Mouse (Mus musculus) ES-E14 (cell line): ENCODE data around the gene 4930595D18Rik. TPM values are rescaled to one million over a fixed set of nuclear protein-coding genes. Genes with fewer than 3 reads are reported as not detected.

Experiments
- DNase-seq: peaks from one replicate; pipeline ENCODE4 v3.0.0-alpha.2; 2013; ENCODE audit warnings: low read depth, low spot score
- H3K27ac ChIP-seq: 2 replicates; pipeline ENCODE4 v1.5.1; 2012; ENCODE audit warnings: low read depth, mild to moderate bottlenecking, low read length, moderate library complexity, mixed read lengths; ENCODE audit not compliant: poor library complexity, insufficient read depth, severe bottlenecking
- H3K36me3 ChIP-seq: 2 replicates; pipeline ENCODE4 v1.6.1; 2012; ENCODE audit warnings: mild to moderate bottlenecking, low read length, moderate library complexity, mixed read lengths; ENCODE audit not compliant: control insufficient read depth, poor library complexity, insufficient read depth, severe bottlenecking
- H3K4me1 ChIP-seq, 2 experiments: fragments of 150-350 bp in 1 of 2; sonication (generic) in 1 of 2; 2 replicates each; pipeline ENCODE4 v1.6.1; 2012; ENCODE audit warnings: low read length in 2 of 2, mild to moderate bottlenecking in 1 of 2, mixed read lengths in 1 of 2; ENCODE audit not compliant: control insufficient read depth in 2 of 2, insufficient read depth in 2 of 2, poor library complexity in 1 of 2
- H3K4me3 ChIP-seq, 2 experiments: fragments of 150-350 bp in 1 of 2; sonication (generic) in 1 of 2; 2 replicates each; pipeline ENCODE4 v1.5.1; 2012; ENCODE audit warnings: low read length in 2 of 2, low read depth in 1 of 2, mild to moderate bottlenecking in 1 of 2, mixed read lengths in 1 of 2; ENCODE audit not compliant: insufficient read depth in 1 of 2, poor library complexity in 1 of 2, severe bottlenecking in 1 of 2
- H3K9ac ChIP-seq: 2 replicates; pipeline ENCODE4 v1.6.1; 2012; ENCODE audit warnings: low read depth, mild to moderate bottlenecking, low read length, mixed read lengths; ENCODE audit not compliant: poor library complexity, insufficient read depth, severe bottlenecking
- H3K9me3 ChIP-seq: fragments of 150-350 bp; sonication (generic); 2 replicates; pipeline ENCODE4 v1.6.1; 2012; ENCODE audit warnings: low read depth, mild to moderate bottlenecking, low read length; ENCODE audit not compliant: control insufficient read depth, insufficient read depth
- CHD2 ChIP-seq: IDR thresholded peaks from 2 replicates; pipeline ENCODE4 v1.6.1; 2014; ENCODE audit warnings: mild to moderate bottlenecking, low read depth, low read length, inconsistent platforms
- HCFC1 ChIP-seq: IDR thresholded peaks from 2 replicates; pipeline ENCODE4 v1.6.1; 2012; ENCODE audit warnings: low read length, inconsistent platforms, borderline replicate concordance; ENCODE audit not compliant: insufficient read depth
- MAFK ChIP-seq: IDR thresholded peaks from 2 replicates; pipeline ENCODE4 v1.6.1; 2014; ENCODE audit warnings: mild to moderate bottlenecking, low read depth, low read length, inconsistent platforms; ENCODE audit not compliant: insufficient read depth
- ZC3H11A ChIP-seq: IDR thresholded peaks from 2 replicates; pipeline ENCODE4 v1.6.1; 2012; ENCODE audit warnings: low read depth, mild to moderate bottlenecking, inconsistent platforms, low read length, borderline replicate concordance
- ZNF384 ChIP-seq: IDR thresholded peaks from 2 replicates; pipeline ENCODE4 v1.6.1; 2012; ENCODE audit warnings: low read depth, low read length, inconsistent platforms
- in situ Hi-C, 2 experiments: fragments of 600-800 bp; cut with MboI; formaldehyde crosslinking; loops; one replicate each; pipeline ENCODE4 v1.15.1; 2025; ENCODE audit warnings: low sequenced_read_pairs in 2 of 2, inconsistent platforms in 1 of 2; ENCODE audit not compliant: unreplicated experiment in 2 of 2
- total RNA-seq: library from RNA; depleted of rRNA; stranded (reverse); fragments of 300-350 nt; gene quantifications from 2 replicates; pipeline ENCODE4 v1.2.3, GENCODE M21; 2012; rRNA removed

Gene 4930595D18Rik
- total RNA-seq, 1 experiment: not detected

DNA sequence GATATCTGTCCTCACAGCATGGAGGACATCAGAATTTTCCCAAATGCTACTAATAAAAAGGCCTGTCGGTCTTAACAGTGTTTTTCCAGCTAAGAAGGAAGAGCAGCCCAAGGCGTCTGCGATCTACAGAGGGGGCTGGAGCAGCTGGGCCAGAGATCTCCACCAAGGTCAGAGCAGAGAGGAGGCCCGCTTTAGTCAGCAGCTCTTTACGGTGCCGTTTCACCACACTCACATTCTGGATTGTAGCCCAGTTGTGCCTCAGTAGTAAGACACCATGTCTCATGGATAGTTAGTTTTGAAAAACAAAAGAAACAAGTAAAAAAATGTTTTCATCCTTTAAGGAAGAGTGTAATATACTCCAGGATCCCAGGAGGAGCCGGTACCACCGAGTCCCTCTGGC lies 73.1 kb downstream of the 4930595D18Rik start:
- in situ Hi-C loops: no loop called here
- DNase-seq: no peak
- H3K9ac ChIP-seq: no peak overlapping the region
- no peaks in the 10 kb centered on the region for H3K9me3 ChIP-seq
- H3K4me3 ChIP-seq: no peak overlapping the region
- H3K36me3 ChIP-seq: peaks cover 36% of the 10 kb centered on the region
- no peak for TF ChIP-seq HCFC1
- no peak for TF ChIP-seq CHD2
- TF ChIP-seq ZNF384: no peak
- TF ChIP-seq ZC3H11A: no peak
- no peak for TF ChIP-seq MAFK
- H3K4me1 ChIP-seq: peaks cover 0 to 4% of the 10 kb centered on the region in 2 experiments; a peak in 1 of 4 replicates
- H3K27ac ChIP-seq: no peak overlapping the region

Other genes with a start within 250 kb of the 4930595D18Rik start
- 12.4 and 13.1 TPM in 2 replicates for gene Ankrd9, start 205.5 kb downstream of the 4930595D18Rik start, total RNA-seq
- gene Rcor1, start 145.1 kb downstream of the 4930595D18Rik start, total RNA-seq: 10.4 and 13.0 TPM in 2 replicates
- gene Traf3, start 18.1 kb downstream of the 4930595D18Rik start, total RNA-seq: 12.4 and 14.8 TPM in 2 replicates
- 9.3 and 15.5 TPM in 2 replicates for gene Amn, start 86.6 kb upstream of the 4930595D18Rik start, total RNA-seq
- 63.7 and 78.2 TPM in 2 replicates for gene Cdc42bpb, start 193.2 kb upstream of the 4930595D18Rik start, total RNA-seq
- gene Lbhd2, start 222.3 kb upstream of the 4930595D18Rik start, total RNA-seq: 0.36 TPM in 1 of 2 replicates, not detected in the other
- 1.8 and 5.6 TPM in 2 replicates for gene Exoc3l4, start 232.5 kb upstream of the 4930595D18Rik start, total RNA-seq